Mouse (Mus musculus) layer of hippocampus, adult 11-12 months (tissue): ENCODE results near the gene Pdss2.
A peak's percentile ranks its signal among the peaks of the same experiment; 100 is the strongest.

Source experiments
- DNase-seq: peaks from one replicate; pipeline ENCODE4 v3.0.0; 2022; ENCODE audit warnings: low spot score

Gene Pdss2

DNA sequence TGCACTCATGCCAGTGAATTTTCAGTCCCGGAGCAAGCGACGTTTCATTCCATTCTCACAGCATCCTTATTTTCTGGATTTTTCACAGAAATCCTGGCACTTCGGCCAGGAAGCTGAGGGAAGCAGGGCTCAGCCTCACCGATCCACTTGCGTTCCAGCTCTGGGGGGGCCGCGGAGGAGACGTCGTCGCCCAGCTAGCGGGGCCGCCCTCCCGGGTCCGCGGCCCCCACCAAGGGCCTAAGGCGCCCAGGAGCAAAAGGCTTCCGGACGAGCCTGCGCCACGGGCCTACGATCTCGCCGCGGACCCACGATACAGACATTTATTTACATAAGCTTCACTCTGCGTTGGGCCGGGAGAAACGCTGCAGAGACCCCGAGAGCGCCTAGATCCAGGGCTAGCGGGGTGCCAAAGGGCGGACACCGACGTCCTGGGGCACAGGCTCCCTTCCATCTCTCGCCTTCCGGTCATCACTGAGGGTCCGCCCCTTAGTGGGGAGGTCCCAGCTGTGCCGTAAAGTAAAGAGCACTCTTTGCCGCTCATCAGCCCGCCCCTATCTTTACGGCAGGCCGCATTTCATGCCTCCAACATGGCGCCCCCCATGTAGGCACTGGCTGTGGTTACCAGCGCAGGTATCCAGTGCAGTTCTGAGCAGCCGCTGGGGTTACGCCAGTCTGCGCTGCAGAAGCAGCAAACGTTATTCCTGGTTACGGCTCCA lies at the start of gene Pdss2:
Pdss2 (plus strand) TSS at position 577 of the 716 bp plus-strand sequence.
- peak; percentile 95 for DNase-seq

GRCm38 (mm10) chr10:43172066-43172465 lies 49.2 kb upstream of the Pdss2 start:
- no peak for DNase-seq

DNA sequence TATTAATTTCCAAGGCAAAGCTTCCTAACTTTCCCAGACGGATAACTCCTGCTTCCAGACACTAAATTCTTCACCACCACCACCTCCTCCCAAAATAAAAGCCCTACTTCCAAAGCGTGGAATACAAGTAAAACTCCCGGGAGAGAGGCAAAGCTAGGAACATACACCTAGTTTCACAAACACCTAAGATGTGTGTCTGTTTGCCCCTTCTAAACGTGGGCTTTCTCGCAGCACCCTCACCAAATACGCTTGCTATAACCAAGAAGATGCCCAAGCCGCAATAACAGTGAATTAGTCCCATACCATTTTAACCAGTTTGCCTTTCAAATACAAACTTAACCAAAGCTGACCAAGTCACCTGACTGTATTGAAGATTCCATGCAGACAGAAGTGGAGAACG lies 48.7 kb upstream of the Pdss2 start:
- no peak for DNase-seq

DNA sequence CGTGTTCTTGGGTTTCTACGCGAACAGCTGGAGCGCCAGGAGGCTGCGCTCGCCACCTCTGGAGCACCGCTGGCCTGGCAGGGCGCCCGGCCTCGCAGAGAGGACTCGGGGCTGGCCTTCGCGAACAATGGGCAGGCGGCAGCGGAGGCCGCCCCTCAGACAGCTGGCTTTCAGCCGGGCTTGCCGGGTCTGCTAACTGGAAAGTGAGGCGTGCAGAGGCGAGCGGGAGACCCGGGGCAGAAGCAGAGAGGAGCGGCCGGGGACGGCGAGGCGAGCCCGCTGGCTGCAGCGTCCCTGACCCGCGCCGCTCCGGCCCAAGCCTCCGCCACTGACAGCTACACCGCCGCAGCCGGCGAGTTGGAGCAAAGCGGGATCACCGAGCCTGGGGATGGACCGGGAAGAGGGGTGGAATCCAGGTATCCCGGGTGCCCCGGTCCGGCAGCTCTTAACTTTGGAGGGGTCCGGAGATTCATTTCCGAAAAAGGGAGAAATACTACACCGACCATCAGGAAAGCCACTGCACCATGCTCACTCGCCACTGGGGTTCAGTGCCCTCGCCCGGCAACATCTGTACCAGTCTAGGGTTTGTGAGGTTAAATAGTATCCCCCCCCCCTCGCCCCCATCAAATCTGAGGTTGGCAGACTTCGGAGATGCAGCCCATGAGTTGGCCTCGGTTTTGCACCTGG lies 48.0 kb upstream of the Pdss2 start:
- DNase-seq, result peak; percentile 52

GRCm38 (mm10) chr10:43173828-43174325 lies 47.4 kb upstream of the Pdss2 start:
- no peak for DNase-seq

DNA sequence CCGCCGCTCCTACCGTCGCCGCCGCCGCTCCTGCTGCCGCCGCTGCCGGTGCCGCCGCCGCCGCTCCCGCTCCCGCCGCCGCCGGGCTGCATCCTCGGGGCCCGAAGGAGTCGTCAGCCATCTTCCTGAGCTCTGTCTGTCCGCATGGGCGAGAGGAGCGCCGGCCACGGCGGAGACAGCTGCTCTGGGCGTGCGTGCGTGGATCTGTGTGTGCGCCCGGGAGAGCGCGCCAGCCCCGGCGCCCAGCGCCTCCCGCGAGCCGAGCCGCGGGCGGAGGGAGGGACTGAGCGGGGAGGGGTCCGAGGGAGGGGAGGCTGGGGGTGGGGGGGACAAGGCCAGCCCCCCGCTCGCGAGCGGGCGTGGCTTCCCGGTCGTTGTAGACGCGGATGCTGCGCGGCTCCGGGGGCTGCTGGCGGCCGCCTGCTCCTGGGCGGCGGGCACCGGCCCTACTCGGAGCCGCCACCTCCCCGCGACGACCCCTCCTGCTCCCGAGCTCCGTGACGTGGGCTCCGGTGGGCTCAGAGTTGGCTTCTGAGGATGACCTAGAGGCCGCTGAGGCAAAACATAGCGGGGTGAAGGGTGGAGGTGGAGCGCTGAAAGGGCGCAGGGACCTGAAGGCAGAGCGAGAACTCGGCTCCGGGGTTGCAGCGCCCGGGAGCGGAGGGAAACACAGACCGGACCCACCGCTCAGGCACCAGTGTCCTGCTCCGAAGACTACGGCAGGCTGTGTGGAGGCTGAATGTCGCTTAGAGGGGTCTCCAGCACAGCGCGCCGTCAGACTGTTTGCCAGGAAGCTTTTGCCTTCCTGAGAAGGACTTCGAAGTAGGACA lies 46.7 kb upstream of the Pdss2 start, which contains the start of the genes Sobp and 9030612E09Rik:
Sobp (minus strand) TSS at position 205 of the 830 bp plus-strand sequence.
9030612E09Rik (plus strand) TSS at position 379 of the 830 bp plus-strand sequence.
- peak; percentile 77 for DNase-seq

DNA sequence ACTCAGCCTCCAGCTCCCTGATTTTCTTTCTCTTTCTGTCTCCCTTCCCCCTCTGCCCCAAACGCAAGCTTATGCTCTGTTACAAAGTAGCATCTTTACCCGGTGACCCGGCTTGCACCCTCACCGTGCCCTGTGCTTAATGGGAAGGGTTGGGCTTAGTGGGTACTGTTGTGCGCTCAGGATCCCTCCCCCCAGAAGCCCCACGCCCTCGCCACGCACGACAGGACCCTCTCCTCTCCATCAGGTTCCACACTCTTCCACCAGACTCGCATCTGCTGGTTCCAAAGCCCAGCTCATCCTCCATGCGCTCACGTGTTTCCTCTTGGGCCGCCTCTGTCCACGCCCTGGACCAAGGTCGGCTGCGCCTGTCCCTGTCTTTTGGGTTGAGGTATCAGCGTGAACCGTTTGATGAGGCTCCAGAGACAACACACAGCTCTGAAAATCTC lies 46.1 kb upstream of the Pdss2 start:
- no peak for DNase-seq

- DNase-seq, result no peak
Observed at GRCm38 (mm10) chr10:43180313-43180912, 40.9 kb upstream of the Pdss2 start.

DNA sequence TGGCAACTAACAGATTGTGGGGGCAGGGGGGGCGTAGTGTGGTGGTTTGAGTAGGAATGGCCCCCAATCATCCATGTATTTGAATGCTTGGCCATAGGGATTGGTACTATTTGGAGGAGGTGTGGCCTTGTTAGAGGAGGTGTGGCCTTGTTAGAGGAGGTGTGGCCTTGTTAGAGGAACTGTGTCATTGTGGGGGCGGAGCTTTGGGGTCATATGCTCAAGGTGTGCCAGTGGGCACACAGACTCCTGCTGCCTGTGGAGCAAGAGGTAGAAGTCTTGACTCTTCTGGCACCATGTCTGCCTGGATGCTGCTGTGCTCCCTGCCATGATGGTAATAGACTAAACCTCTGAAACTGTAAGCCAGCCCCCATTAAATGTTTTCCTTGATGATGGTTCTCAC lies 21.1 kb upstream of the Pdss2 start:
- no peak for DNase-seq

- DNase-seq, result no peak
Observed at GRCm38 (mm10) chr10:43203865-43204264, 17.4 kb upstream of the Pdss2 start.

DNA sequence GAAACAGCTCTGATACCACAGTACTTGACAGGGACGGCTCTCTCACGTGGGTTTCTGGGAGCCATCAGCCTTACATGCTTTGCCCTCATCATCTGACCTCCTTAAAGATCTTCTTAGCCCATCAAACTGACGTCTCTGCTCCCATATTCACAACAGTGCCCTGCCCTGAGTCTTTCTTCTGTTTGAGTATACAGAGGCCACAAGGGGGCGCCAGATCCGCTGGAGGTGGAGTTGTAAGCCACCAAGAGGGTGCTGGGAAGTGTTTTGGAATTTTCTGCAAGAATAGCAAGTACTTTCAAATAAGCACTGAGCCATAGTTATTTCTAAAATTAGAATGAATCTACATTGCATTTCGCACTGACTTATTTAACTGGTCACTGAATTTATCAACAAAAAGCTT lies 9.4 kb upstream of the Pdss2 start:
- DNase-seq, result no peak

DNA sequence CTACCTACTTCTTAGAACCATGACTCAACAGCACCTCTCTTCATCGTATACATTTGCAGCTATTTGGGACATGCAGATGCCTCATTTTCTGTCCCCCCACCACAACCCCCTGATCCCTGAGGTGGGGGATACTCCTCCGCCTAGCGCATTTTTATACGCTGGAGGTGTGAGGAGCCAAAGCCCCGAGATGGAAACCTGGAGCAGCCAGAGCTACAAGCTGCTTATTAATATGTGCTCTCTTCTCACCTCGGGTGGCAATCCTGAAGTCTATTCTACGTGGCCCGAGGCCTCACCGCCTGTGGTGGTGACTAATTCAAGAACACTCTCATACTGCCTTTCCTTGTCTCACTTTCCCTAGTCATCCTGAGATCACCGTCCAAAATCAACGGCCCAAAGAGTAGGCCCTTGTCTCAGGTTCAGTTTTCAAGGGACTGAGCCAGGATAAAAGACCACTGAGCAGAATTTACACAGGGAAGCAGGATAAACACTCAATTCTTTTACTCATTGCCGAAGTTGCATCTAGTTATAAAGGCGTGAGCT lies 3.9 kb upstream of the Pdss2 start:
- no peak for DNase-seq

DNA sequence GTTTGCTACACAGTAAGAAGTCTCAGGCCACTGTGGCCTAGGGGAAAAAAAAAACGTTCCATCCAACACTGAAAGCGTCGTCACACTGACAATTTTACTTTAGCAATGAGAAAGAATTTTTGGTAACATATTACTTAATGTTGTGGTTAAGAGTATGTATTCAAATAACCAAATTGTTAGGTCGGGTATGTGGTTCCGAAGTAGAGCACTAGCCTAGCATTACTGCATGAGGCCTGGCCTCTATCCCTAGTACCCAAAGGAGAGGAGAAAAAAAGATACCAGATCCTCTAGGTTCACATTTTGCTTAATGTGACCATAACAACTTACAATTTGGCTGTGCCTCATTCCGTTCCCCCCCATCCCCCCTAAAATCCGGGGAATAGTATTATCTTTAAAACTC lies 807 bp upstream of the Pdss2 start:
- no peak for DNase-seq

DNA sequence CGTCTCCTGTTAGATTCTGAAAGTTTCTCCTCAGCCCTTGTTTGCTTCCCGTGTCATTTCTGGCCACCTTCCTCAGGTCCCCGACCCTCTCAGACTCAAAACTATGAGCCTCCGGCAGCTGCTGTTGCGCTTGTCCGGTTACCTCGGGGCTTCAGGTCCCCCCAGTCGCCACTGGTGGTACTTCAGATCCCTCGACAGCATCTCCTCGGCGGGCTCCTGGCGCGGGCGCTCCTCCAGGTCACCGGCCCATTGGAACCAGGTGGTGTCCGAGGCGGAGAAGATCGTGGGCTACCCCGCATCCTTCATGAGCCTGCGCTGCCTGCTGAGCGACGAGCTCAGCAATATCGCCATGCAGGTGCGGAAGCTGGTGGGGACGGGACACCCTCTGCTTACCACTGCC lies 373 bp downstream of the Pdss2 start:
- no peak for DNase-seq

- DNase-seq, result no peak
Observed at GRCm38 (mm10) chr10:43223391-43223790, 2.1 kb downstream of the Pdss2 start.

DNA sequence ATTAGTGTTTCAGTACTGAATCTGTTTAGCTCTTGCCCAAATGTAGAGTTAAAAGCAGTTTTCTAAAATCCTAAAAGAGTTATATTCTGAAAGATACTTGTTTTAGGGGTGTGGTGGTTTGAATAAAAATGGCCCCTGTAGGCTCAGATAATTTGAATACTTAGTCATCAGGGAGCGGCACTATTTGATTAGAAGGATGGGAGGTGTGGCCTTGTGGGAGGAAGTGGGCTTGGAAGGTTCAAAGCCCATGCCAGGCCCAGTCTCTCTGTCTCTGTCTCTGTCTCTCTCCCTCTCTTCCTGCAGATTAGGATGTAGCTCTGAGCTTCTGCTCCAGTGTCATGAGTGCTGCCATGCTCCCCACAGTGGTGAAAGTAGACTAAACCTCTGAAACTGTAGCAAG lies 5.1 kb downstream of the Pdss2 start:
- DNase-seq, result no peak

GRCm38 (mm10) chr10:43229236-43229635 lies 8.0 kb downstream of the Pdss2 start:
- no peak for DNase-seq

DNA sequence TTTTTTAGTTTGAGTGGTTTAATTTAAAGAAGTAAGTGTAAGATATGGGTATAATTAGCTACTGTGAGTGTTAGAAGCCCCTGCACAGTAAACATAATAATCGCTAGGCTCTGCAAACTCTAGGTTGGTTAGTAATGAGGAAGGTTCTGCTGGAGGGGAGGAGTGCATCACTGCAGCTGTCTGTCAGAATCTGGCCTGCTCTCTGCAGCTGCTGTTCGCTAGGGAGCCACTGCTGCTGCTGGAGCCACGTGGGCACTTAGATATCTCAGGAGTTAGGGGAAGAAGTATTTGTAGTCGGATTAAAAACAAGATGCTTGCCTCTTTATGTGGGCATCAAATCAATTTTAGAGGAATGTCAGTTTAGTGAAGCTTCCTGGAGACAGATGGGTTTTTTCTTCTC lies 13.2 kb downstream of the Pdss2 start:
- no peak for DNase-seq

GRCm38 (mm10) chr10:43235011-43235410 lies 13.7 kb downstream of the Pdss2 start:
- DNase-seq, result no peak

DNA sequence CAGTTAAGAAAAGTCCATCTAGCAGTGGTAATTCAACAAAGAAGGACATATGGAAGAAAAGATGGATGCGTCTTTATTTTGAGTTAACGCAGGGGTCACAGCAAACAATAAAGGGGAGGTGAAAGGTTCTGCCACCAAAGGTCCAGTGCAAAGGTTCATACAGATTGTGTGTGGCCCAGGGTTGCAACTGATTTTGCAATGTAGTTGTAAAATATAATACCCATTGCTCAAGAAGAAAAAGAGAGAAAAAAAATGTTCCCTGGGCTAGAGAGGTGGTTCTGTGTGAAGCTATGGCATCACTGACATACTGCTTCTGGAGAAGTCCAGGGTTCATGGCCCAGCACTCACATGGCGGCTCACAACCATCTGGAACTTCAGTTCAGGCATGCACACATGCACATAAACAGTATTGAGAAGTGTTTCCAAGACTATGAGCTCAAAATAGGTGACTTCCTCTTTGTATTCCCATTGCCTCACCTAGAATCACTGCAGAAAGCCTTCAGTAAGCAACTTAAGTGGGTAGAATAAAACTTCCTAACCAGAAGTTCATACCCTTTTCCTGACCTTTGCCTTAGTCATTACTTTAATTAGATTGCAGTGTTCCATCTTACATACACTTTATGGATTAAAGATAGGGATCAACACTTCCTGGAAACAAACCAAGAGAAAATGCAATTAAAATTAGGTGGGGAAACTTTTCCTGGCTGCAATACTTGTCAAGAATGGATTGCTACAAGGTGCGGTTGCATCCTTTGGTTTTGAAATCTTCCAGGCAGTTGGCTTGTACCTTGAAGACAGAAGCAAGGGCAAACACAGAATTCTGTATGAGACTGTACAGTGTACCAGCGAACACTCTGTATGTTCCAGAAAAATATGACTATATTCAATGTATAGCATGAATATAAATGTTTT lies 14.7 kb downstream of the Pdss2 start:
- DNase-seq, result no peak

- no peak for DNase-seq
Observed at GRCm38 (mm10) chr10:43242215-43242614, 20.9 kb downstream of the Pdss2 start.
